In genomic region chr5:48513354-48513753, GRCm38 (mm10) we compare ENCODE assay signal across 26 mouse cellular contexts.
DNase-seq lines count a peak whose midpoint lies in the region; ATAC-seq and TF ChIP-seq lines count a peak whose summit lies in the region.
"Had no signal": no experiment of that assay in that cellular context is flagged by ENCODE, and none has a peak within 500 bp of the region (broad histone marks: within the 10 kb centered on the region; RNA-seq: fewer than 3 reads in every experiment).

No protein-coding gene starts in this region.

- H3K27me3 ChIP-seq in forebrain, embryonic 11.5 days (ENCODE audit: control insufficient read depth, insufficient read depth, low read length) = no peaks in the 10 kb centered on the region
- no peaks in the 10 kb centered on the region for H3K27me3 ChIP-seq in forebrain, embryonic 16.5 days (replicated peaks; ENCODE audit: control insufficient read depth, insufficient read depth, low read length)
- H3K27me3 ChIP-seq in midbrain, embryonic 12.5 days = no peaks in the 10 kb centered on the region
- no peaks in the 10 kb centered on the region for H3K27me3 ChIP-seq in midbrain, embryonic 16.5 days (ENCODE audit: control insufficient read depth, insufficient read depth, low read depth, low read length)
- H3K27me3 ChIP-seq in heart, adult 2 months (ENCODE audit: control insufficient read depth, insufficient read depth, low read length) = no peaks in the 10 kb centered on the region
- H3K27me3 ChIP-seq: CH12.LX; embryonic facial prominence, embryonic 13.5 days; hindbrain, embryonic 12.5 days; hindbrain, embryonic 15.5 days had no signal

- TF ChIP-seq CTCF in heart, adult 2 months (IDR thresholded peaks at IDR 0.05) = no peak

- no peak for DNase-seq in forebrain, embryonic 11.5 days (ENCODE audit: low spot score)
- peak; percentile 9 for DNase-seq in embryo, embryonic 11 days
- DNase-seq in T-cell, adult 2 months (ENCODE audit: low spot score) = no peak
- no peak for DNase-seq in heart, adult 2 months
- DNase-seq: adrenal gland, adult 2 months; adrenal gland, postnatal 14 days; B cell, adult 2 months; cerebellum, adult 11-12 months; cerebellum, adult 8-10 months; cerebellum, postnatal 10 days; cerebellum, postnatal 36 days; gastrocnemius, postnatal 10 days; gastrocnemius, postnatal 36 days had no signal

- H3K27ac ChIP-seq in forebrain, embryonic 11.5 days (ENCODE audit: low read depth, low read length) = no peak overlapping the region
- H3K27ac ChIP-seq in forebrain, embryonic 16.5 days (ENCODE audit: low read length) = no peak overlapping the region
- H3K27ac ChIP-seq in midbrain, embryonic 12.5 days (replicated peaks) = no peak overlapping the region
- no peak overlapping the region for H3K27ac ChIP-seq in midbrain, embryonic 16.5 days (ENCODE audit: low read length)
- no peak overlapping the region for H3K27ac ChIP-seq in heart, adult 2 months
- H3K27ac ChIP-seq: embryonic facial prominence, embryonic 13.5 days; hindbrain, embryonic 12.5 days; hindbrain, embryonic 15.5 days had no signal

- H3K9me3 ChIP-seq in forebrain, embryonic 11.5 days (ENCODE audit: control insufficient read depth, low read length) = no peaks in the 10 kb centered on the region
- H3K9me3 ChIP-seq in forebrain, embryonic 16.5 days (ENCODE audit: control insufficient read depth, low read length) = no peaks in the 10 kb centered on the region
- no peaks in the 10 kb centered on the region for H3K9me3 ChIP-seq in midbrain, embryonic 12.5 days
- H3K9me3 ChIP-seq in midbrain, embryonic 16.5 days (replicated peaks; ENCODE audit: control insufficient read depth, low read length, poor library complexity, severe bottlenecking) = no peaks in the 10 kb centered on the region
- H3K9me3 ChIP-seq: embryonic facial prominence, embryonic 13.5 days; G1E; hindbrain, embryonic 12.5 days; hindbrain, embryonic 15.5 days had no signal

- no peak for TF ChIP-seq POLR2A in heart, adult 2 months (IDR thresholded peaks at IDR 0.05; ENCODE audit: insufficient read depth, low read depth, low read length)

- no peaks in the 10 kb centered on the region for H3K79me2 ChIP-seq in heart, adult 2 months (replicated peaks; ENCODE audit: control insufficient read depth, insufficient read depth, low read length)

- H3K9ac ChIP-seq in forebrain, embryonic 11.5 days (ENCODE audit: low read length) = no peak overlapping the region
- H3K9ac ChIP-seq in forebrain, embryonic 16.5 days (replicated peaks; ENCODE audit: low read depth, low read length) = no peak overlapping the region
- no peak overlapping the region for H3K9ac ChIP-seq in midbrain, embryonic 12.5 days (replicated peaks)
- no peak overlapping the region for H3K9ac ChIP-seq in midbrain, embryonic 16.5 days (ENCODE audit: low read depth, low read length)
- no peak overlapping the region for H3K9ac ChIP-seq in heart, adult 2 months (ENCODE audit: low read depth, low read length)
- H3K9ac ChIP-seq: embryonic facial prominence, embryonic 13.5 days; hindbrain, embryonic 12.5 days; hindbrain, embryonic 15.5 days had no signal

- 30% methylated on average over 1 of the region's 1 CpGs for WGBS in forebrain, embryonic 11.5 days
- WGBS in forebrain, embryonic 16.5 days = 17% methylated on average over 1 of the region's 1 CpGs
- WGBS in midbrain, embryonic 12.5 days = 68% methylated on average over 1 of the region's 1 CpGs
- 58% methylated on average over 1 of the region's 1 CpGs for WGBS in midbrain, embryonic 16.5 days
- WGBS in heart, adult 2 months = 90% methylated on average over 1 of the region's 1 CpGs

- no peak for TF ChIP-seq EP300 in heart, adult 2 months (IDR thresholded peaks at IDR 0.05; ENCODE audit: insufficient read depth, low read depth, low read length)

- peak; percentile 68 for ATAC-seq in forebrain, embryonic 11.5 days (replicated peaks; ENCODE audit: low FRiP score)
- ATAC-seq in forebrain, embryonic 16.5 days = no peak
- 0 out of 2 replicates have a peak, but pooled peaks have one; percentile 34 for ATAC-seq in midbrain, embryonic 12.5 days (ENCODE audit: low FRiP score, low read depth)
- ATAC-seq in midbrain, embryonic 16.5 days = no peak
- ATAC-seq: forebrain, embryonic 14.5 days; intestine, postnatal 0 days; Patski had no signal

- H3K4me3 ChIP-seq in forebrain, embryonic 11.5 days (ENCODE audit: low read depth, low read length) = no peak overlapping the region
- no peak overlapping the region for H3K4me3 ChIP-seq in forebrain, embryonic 16.5 days (replicated peaks; ENCODE audit: low read length)
- H3K4me3 ChIP-seq in midbrain, embryonic 12.5 days = no peak overlapping the region
- H3K4me3 ChIP-seq in midbrain, embryonic 16.5 days (ENCODE audit: low read depth, low read length) = no peak overlapping the region
- H3K4me3 ChIP-seq in heart, adult 2 months = no peak overlapping the region
- H3K4me3 ChIP-seq: embryonic facial prominence, embryonic 13.5 days; erythroblast, embryonic 14.5 days; hindbrain, embryonic 12.5 days; hindbrain, embryonic 15.5 days had no signal

- H3K36me3 ChIP-seq in forebrain, embryonic 11.5 days (ENCODE audit: control insufficient read depth, insufficient read depth, low read length) = no peaks in the 10 kb centered on the region
- no peaks in the 10 kb centered on the region for H3K36me3 ChIP-seq in forebrain, embryonic 16.5 days (ENCODE audit: control insufficient read depth, insufficient read depth)
- H3K36me3 ChIP-seq in midbrain, embryonic 12.5 days = no peaks in the 10 kb centered on the region
- H3K36me3 ChIP-seq in midbrain, embryonic 16.5 days (ENCODE audit: control insufficient read depth, insufficient read depth, low read length) = no peaks in the 10 kb centered on the region
- no peaks in the 10 kb centered on the region for H3K36me3 ChIP-seq in heart, adult 2 months (ENCODE audit: control insufficient read depth, insufficient read depth, low read length)
- H3K36me3 ChIP-seq: embryonic facial prominence, embryonic 13.5 days; G1E; hindbrain, embryonic 12.5 days; hindbrain, embryonic 15.5 days had no signal

- no peaks in the 10 kb centered on the region for H3K4me1 ChIP-seq in forebrain, embryonic 11.5 days (replicated peaks; ENCODE audit: control insufficient read depth, insufficient read depth, low read length)
- H3K4me1 ChIP-seq in forebrain, embryonic 16.5 days (replicated peaks; ENCODE audit: control insufficient read depth, insufficient read depth, low read length) = 0 out of 2 replicates have a peak, but pooled peaks cover 2% of the 10 kb centered on the region
- peaks cover 4% of the 10 kb centered on the region; the same call in 1 of the 2 replicates for H3K4me1 ChIP-seq in midbrain, embryonic 12.5 days
- no peaks in the 10 kb centered on the region for H3K4me1 ChIP-seq in midbrain, embryonic 16.5 days (ENCODE audit: control insufficient read depth, insufficient read depth, low read length)
- no peaks in the 10 kb centered on the region; the same call in 1 of the 2 replicates for H3K4me1 ChIP-seq in heart, adult 2 months (ENCODE audit: control insufficient read depth, insufficient read depth, low read length)
- H3K4me1 ChIP-seq: embryonic facial prominence, embryonic 13.5 days; hindbrain, embryonic 12.5 days had no signal

- intact Hi-C loops in heart, adult 2 months (cut with DNase I) = no loop called here

- H3K4me2 ChIP-seq in forebrain, embryonic 11.5 days (ENCODE audit: low read depth, low read length, severe bottlenecking) = no peak overlapping the region
- H3K4me2 ChIP-seq in forebrain, embryonic 16.5 days (ENCODE audit: low read length) = no peak overlapping the region
- no peak overlapping the region for H3K4me2 ChIP-seq in midbrain, embryonic 12.5 days (replicated peaks)
- H3K4me2 ChIP-seq in midbrain, embryonic 16.5 days (ENCODE audit: low read length) = no peak overlapping the region
- H3K4me2 ChIP-seq: embryonic facial prominence, embryonic 13.5 days; heart, embryonic 11.5 days; hindbrain, embryonic 12.5 days; hindbrain, embryonic 15.5 days had no signal

Comparison
In these comparisons a context has a peak if more than half of its experiments do, and no peak if none do; other contexts are left out.
1. ATAC-seq: peak in forebrain, embryonic 11.5 days (single experiment) and midbrain, embryonic 12.5 days (single experiment); none in forebrain, embryonic 16.5 days (single experiment) and midbrain, embryonic 16.5 days (single experiment).